Mouse (Mus musculus): ENCODE results near the gene Pias3. TPM values are rescaled to one million over a fixed set of nuclear protein-coding genes. Genes with fewer than 3 reads are reported as not detected.
A peak's percentile ranks its signal among the peaks of the same experiment; 100 is the strongest.
"Not testable (repeated sequence)": the region's sequence is repeated elsewhere in the genome, so short reads cannot be mapped to it uniquely, and the experiment has no call there.

The Pias3 gene
- total RNA-seq (2021): 10 to 100 TPM; 23.4 to 24.5 TPM

DNA sequence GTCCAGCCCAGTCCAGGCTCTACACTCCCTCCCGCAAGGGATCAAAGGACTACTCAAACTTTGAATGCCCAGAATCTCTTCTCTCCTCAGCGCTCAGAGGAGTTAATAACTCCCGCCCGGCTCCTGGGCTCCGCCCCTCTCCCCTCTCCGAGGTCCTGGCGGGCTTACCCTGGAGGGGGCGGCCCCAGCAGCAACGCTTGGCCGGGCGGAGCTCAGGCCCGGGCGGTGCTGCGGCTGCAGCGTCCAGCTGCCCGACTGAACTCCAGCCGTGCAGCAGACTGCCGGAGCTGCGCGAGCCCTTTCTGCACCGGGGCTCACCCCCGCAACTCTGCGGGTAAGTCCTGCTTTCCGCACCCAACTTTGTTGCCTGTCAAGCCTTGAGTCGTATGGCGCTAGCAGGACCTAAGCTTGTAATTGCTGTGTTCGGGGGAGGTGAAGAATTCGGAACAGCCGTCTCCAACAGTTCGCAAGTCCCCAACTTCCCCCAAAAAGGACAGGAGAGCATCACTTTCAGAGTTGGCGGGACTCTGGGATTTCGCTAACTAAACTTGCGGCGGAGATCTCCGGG, at the start of gene Pias3:
Gene Pias3 (plus strand): TSS at position 187 of the 568 bp plus-strand sequence.
- intact Hi-C loops (cut with DNase I): no loop called here
- DNase-seq (ENCODE audit: low spot score in 2 of 2): peak; percentile 46 to 62

DNA sequence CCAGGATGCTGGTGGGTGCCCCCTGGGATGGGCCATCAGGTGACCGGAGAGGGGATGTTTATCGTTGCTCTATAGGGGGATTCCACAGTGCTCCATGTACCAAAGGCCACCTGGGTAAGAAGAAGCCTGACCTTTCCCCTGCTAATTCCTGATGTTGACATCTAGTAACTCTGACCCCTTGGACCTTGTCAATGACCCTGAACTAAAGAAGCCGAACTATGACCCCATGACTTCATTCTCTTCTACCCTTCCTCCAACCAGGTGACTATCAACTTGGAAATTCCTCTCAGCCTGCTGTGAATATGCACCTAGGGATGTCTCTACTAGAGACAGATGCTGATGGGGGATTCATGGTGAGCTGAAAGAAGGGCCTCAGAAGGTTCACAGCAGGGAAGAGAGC, 48.8 kb upstream of the Pias3 start:
- no peak for DNase-seq (ENCODE audit: low spot score in 2 of 2)
- intact Hi-C loops (cut with DNase I): no loop called here

DNA sequence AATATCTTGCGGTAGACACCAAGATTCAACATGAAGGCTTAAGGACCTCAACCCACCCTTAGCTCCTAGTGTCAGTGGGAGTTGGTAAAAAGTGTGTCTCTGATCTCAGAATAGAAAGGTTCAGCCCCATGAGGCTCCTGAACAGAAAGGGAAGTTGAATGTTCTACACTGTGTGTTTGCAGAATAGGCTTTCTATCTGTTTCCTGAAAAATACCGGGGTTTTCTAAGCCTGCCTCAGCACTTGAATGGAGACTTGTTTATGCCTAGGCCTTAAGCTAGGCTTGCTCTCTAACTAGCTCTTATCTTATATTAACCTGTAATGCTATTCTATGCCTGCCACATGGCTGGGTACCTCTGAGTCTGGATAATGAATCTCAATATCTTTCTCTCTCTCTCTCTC, 35.3 kb upstream of the Pias3 start:
- intact Hi-C loops (cut with DNase I): no loop called here
- DNase-seq (ENCODE audit: low spot score in 2 of 2): no peak

DNA sequence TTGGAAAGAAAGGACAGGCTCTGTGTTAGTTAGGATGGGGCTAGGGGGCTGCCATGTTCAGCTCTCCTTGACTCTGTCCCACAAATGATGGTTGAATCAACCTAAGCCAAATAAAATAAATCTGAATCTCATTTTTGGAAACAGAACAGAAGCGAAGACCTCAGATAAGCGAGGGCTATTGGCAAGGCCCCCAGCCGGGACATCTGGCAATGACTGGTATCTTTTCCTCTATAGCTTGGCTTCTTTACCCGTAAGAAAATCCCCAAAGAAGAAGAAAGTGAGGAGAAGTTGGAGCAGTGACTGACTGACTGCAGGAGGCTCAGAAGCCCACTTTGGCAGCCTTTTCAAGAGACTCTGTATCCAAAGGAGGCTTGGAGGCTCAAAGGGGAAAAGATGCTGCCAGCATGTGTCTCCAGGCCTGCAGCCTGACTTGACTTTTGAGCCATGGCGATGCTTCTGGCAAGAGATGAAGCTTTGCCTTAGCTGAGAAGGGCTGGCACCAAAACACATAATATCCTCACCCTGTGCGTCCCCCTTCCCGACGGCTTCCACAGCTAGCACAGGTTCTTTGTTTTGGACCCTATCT, 33.4 kb upstream of the Pias3 start:
- intact Hi-C loops (cut with DNase I): loop anchor here (1.0 kb wide), 1 partner anchor 83 kb away; no protein-coding TSS in a partner anchor
- DNase-seq (ENCODE audit: low spot score in 2 of 2): peak in 1 of 2 experiments; percentile 20

DNA sequence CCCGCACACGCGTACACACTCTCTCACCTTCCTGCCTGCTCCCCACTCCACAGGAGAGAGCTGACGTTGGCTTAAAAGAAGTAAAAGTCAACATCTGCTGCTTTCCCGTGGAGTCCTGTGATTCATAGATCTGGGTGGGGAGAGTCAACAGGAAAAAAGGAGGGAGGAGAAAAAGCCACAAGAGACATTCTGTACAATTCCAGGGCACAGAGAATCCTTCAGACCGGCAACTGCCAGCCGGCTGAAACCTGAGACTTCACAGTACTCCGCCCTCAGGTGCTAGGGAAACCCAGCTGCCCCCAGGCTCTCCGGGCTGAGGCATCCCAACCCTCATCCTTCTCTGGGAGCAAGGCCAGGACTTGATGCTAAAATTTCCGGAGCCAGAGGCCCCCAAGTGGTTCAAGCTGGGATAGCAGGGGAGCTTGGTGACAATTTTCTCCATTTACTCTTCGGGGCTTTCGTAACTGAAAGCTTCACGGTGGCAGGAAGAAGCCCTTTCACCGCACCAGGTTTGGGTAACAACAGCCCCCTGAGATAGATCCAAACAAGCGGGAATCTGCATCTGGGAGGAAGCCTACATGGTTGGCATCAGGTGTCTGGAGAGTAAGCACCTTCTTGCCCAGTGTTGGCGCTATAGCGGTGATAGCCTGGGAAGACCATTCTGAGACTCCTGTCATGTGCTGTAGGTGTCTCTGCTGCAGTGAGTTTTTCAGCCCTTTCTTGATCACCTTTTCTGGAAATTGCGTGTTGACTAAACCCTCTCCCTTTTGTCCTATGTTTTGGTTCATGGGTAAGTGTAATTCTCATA, 32.5 kb upstream of the Pias3 start:
- intact Hi-C loops (cut with DNase I): loop anchor here (1.0 kb wide), 1 partner anchor 83 kb away; no protein-coding TSS in a partner anchor
- peak; percentile 87 to 94 for DNase-seq (ENCODE audit: low spot score in 2 of 2)

DNA sequence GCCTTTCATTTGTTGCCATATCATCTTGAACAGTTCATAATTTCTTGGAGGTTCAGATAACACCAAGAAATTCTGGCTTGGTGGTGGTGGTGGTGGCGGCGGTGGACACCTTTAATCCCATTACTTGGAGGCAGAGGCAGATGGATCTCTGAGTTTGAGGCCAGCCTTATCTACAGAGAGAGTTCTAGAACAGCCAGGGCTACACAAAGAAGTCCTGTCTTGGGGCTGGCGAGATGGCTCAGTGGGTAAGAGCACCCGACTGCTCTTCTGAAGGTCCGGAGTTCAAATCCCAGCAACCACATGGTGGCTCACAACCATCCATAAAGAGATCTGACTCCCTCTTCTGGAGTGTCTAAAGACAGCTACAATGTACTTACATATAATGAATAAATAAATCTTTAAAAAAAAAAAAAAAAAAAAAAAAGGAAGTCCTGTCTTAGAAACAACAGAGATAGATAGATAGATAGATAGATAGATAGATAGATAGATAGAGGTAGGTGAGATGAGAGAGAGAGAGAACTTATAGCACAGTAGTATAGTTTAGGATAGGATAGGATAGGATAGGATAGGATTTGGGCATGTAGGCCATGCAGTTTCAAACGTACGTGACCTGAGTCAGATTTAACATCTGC, 30.3 kb upstream of the Pias3 start:
- intact Hi-C loops (cut with DNase I); DNase-seq (ENCODE audit: low spot score in 2 of 2): not testable (repeated sequence)

DNA sequence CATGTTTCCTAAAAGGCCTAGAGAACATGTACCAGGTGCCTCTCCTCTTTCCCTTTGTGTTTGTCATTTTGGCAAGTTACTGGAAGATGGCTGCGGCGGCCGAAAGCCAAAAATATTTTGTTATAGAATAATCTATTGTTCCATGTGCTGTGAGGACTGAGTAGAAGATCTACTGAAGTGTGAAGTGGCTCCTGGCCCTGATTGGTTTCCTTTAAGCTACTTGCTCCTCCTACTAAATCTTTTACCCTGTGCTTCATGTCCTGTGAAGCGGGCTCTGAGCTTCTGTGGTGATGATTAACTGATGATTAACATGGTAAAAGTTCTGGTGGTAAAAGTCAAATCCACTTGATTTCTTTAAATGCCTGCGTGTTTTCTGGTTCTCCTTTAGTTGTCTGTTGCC, 29.3 kb upstream of the Pias3 start:
- intact Hi-C loops (cut with DNase I): no loop called here
- DNase-seq (ENCODE audit: low spot score in 2 of 2): no peak

DNA sequence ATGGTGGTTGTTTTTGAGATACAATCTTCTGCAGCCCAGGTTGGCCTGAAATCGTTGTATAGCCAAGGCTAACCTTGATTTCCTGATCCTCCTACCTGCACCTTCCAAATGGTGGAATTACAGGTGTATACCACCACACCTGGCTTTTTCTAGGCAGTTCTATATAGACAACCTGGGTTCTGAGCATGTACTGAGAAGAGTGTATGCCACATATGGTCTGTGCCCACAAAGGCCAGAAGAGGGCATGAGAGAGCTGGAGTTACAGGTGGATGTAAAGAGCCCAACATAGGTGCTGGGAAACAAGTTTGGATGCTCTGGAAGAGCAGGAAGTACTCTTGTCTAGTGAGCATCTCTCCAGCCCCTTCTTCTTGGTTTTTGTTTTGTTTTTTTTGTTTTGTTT, 28.9 kb upstream of the Pias3 start:
- intact Hi-C loops (cut with DNase I): no loop called here
- no peak for DNase-seq (ENCODE audit: low spot score in 2 of 2)

DNA sequence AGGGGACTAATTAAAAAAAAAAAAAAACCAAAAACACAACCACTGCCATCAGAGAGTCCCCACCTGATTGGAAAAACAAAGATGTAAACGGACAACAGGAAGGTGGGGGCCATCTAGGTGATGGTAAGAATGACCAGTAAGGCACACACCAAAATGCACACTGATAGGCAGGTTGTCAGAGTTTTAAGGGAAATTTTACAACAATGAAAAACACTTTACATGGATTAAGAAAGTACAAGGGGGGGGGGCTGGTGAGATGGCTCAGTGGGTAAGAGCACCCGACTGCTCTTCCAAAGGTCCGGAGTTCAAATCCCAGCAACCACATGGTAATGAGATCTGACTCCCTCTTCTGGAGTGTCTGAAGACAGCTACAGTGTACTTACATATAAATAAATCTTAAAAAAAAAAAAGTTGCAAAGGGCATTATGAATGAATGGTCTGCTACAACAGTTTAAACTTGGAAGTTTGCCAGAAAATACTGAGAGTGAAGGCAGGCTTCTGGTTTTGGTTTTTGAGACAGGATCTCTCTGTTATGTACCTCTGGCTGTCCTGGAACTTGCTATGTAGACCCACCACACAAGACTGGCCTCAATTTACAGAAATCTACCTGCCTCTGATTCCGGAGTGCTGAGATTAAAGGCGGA, 27.6 kb upstream of the Pias3 start:
- intact Hi-C loops (cut with DNase I): no loop called here
- DNase-seq (ENCODE audit: low spot score in 2 of 2): no peak

DNA sequence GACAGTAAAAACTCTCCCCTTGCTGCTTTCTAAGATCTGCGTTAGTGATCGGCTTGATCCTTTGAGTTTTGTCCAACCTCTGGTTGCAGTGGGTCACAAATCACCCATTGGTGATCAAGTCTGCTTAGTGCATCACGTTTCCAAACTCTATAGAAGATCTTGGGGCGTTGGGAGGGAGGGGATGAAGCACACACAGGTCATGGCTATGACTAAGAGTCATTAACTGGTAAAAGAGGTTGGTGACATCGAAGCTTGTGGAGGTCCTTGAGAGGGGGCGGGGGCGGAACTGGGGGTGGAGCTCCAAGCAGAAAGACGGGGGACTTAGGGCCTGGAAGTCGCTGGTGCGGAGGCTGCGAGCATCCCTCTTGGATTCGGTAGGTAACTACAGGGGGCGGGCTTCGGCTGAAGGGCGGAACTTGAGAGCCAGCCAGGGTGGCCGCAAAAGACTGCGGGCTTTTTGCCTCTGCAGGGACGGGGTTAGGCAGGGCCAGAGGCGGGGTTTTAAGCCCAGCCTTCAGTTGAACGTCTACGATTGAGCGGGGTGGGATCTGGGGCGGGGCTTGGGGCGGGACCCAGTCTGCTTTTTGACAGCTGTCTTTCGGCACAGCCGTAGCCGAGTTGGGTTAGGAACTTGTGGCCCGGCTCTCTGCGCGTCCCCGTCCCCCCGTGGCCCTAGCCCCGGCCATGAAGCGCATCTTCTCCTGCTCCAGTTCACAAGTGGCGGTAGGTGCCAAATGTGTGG, 26.3 kb upstream of the Pias3 start, which contains the start of gene Ankrd35:
Gene Ankrd35 (plus strand): TSS at position 405 of the 742 bp plus-strand sequence.
- intact Hi-C loops (cut with DNase I): no loop called here
- DNase-seq (ENCODE audit: low spot score in 2 of 2): peak; percentile 60 to 73

DNA sequence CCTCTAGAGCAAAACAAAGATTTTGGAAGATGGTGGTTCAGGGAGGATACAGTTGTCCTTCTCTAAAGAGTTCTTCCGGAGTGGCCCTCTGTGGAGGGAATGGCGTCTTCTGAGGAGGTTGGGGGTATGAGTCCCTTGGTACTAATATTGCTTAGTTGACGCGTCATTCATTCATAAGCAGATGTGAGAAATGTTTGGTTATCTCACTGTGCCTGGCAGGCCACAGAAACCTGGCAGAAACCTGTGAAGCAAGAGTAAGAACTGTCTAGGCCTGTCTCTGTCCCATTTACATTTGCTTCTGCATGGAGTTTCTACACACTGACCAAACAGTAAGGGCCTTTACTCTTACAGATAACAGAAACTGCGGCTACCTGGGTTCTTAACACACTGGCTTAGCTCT, 24.7 kb upstream of the Pias3 start:
- intact Hi-C loops (cut with DNase I): no loop called here
- DNase-seq (ENCODE audit: low spot score in 2 of 2): no peak

DNA sequence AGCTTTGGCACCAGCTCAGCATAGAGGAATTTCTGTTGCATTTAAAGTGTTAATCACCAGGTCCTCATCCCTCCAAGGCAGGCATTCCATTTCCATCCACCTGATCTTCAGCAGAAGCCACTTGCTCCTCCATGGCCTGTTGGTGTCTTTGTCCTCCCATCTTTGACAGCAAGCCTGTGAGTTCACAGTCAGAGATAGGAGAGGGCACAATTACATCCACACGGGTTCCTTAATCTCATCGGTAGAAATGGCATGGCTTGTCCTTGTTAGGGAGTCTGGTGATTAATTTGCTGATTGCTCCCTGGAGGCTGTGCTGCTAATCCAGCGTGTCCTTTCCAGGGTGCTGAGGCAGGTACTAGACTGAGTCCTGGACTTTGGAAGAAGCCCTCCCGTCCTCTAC, 22.7 kb upstream of the Pias3 start:
- intact Hi-C loops (cut with DNase I): no loop called here
- DNase-seq (ENCODE audit: low spot score in 2 of 2): no peak

DNA sequence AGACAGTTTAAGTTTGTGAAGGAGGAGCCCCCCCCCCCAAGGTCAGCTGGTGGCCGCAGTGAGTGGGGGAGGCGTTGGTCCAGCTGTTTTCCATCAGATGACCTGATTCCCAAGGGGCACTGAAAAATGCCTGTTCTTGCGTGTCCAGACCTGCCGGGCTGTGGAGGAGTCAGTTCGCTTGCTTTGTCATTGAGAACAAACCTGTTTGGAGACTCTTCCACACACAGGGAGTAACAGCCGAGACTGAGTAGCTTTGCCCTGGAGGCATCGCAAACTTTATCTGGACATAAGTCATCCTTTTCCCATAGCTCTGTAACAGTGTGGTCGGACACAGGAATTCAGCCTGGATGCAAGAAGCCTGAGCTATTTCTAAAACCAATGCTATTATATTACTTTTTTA, 21.7 kb upstream of the Pias3 start:
- DNase-seq (ENCODE audit: low spot score in 2 of 2): no peak
- intact Hi-C loops (cut with DNase I): no loop called here

DNA sequence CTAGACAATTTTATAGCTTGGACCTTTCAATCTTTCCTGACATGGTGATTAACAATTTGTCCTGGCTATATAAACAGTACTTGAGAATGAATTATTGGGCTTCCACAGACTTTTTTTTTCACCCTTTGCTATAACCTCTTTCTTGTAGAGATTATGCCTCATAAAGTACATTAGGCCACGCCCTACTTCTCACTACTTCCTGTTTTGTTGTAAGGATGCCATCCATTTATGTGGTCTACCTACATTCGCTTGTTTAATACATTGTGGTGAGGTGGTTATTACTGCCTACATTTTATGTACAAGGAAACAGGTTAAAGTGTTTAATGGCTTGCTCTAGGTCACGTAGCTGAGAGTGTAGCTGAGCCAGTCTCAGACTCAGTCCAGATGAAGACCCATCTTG, 21.0 kb upstream of the Pias3 start:
- no peak for DNase-seq (ENCODE audit: low spot score in 2 of 2)
- intact Hi-C loops (cut with DNase I): no loop called here

DNA sequence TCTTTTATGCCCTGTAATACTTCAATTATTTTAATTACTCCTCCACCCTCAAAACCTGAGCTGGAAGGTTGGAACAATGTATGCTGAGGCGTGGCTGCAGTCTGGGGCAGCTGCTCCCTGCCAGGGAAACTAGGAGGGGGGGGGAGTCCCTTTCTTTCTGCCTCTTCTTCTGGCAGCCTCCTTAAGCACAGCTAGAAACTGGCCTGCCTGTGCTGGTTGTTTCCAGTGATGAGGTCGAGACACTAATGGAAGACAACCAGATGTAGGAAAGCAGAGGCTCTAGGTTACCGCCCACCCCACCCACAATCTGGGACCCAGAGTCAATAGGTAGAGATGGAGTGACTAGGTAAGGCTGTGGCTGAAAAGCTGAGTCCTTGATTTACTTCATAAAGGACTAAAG, 20.5 kb upstream of the Pias3 start:
- no peak for DNase-seq (ENCODE audit: low spot score in 2 of 2)
- intact Hi-C loops (cut with DNase I): no loop called here

DNA sequence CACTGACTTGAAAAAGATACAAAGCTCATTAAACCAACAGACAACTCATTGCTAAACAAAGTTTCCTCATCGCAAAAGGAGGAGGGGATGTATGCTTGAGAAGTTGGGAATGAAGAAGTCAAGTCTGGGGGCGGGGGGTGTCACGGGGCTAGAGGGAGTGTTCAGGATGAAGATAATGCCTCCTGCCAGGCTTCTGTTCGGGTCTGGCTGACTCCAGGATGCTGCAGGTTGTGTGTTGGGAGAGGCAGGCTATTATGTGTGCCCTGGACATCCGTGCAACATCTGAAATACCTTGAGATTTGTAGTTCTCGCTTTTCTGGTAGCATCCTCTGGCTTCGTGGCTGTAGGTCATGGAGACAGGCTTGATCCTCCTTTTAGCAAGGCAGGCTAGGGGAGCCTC, 17.7 kb upstream of the Pias3 start:
- no peak for DNase-seq (ENCODE audit: low spot score in 2 of 2)
- intact Hi-C loops (cut with DNase I): no loop called here

DNA sequence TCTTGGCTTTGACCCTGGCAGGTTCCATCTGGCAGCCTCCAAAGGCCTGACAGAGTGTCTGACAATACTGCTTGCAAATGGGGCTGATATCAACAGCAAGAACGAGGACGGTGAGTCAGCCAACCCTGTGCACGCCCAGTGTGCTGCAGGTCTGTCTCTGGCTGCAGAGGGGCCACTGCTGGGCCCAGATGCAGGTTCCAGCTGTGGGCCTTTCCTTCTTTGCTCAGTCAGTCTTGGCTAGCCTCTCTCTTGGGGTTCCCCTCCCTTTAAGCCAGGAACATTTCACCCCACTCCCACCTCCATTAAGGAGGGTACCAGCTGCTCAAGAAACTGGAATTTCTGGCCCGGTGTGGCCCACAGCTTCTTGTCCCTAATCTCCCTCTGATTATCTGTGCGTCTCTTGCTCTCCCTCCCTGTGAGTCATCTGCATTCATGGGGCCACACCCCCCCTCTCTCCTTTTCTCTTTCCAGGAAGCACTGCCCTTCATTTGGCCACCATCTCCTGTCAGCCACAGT, 17.0 kb upstream of the Pias3 start:
- intact Hi-C loops (cut with DNase I): no loop called here

DNA sequence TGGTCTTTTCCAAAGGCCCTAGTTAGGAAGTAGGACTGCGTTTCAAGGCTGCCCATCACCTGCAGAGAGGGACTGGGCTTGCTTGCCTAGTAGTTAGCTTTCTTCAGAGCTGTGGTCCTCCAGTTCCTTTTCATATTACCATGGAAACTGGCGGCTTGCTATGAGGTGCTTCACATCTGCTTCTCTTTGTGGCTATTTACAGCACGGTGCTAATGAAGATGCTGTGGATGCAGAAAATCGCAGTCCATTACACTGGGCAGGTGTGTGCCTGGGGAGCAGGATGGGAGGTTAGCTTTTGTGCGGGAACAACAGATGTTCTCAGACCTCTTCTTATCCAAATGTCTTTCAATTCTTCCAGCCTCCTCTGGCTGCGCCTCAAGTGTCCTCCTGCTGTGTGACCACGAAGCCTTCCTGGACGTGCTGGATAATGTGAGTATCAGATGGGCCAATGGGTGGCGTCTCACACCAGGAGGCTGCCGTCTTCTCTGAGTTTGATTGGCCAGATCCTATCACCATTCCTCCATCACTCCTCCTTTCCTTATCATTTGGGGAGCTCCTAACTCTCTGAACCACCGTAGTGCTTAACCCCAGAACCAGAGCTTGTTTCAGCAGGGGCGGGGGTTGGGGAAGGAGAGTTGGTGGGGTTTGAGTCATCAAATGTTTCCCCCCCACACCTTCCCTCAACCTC, 15.8 kb upstream of the Pias3 start:
- intact Hi-C loops (cut with DNase I): no loop called here
- DNase-seq (ENCODE audit: low spot score in 2 of 2): no peak

More for the DNA sequence above, 17.0 kb upstream of the Pias3 start:
- no peak for DNase-seq (ENCODE audit: low spot score in 2 of 2)

DNA sequence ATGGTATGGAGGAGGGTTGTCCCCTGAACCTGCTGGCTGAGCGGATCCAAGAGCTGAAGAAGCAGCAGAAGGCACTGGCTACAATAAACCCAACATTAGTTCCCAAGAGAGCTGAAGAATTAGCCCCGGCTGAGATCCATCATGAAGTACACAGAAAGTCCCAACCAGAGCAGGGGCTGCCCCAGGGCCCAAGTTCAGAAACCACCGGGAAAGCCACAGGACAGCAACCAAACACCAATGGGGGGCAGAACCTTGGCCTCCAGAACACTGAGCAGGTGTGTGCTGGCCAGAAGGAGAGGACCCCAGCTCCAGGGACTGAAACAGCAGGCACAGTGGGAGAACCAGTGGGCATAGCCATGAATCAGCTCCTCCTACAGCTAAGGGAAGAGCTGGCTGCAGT, 12.7 kb upstream of the Pias3 start:
- DNase-seq (ENCODE audit: low spot score in 2 of 2): no peak
- intact Hi-C loops (cut with DNase I): no loop called here

All from left cerebral cortex, postnatal 25 days (tissue).